ENCODE assay signal across 26 mouse cellular contexts in genomic region chr1:191150924-191151605, GRCm38 (mm10). TPM values are rescaled to one million over a fixed set of nuclear protein-coding genes. Genes with fewer than 3 reads are reported as not detected.
DNase-seq lines count a peak whose midpoint lies in the region; ATAC-seq and TF ChIP-seq lines count a peak whose summit lies in the region.
"Had no signal": no experiment of that assay in that cellular context is flagged by ENCODE, and none has a peak within 500 bp of the region (broad histone marks: within the 10 kb centered on the region; RNA-seq: fewer than 3 reads in every experiment).

No protein-coding gene starts in this region.

- H3K9ac ChIP-seq in heart, embryonic 13.5 days: no peak overlapping the region
- H3K9ac ChIP-seq in lung, postnatal 0 days (replicated peaks; ENCODE audit: low read depth): no peak overlapping the region
- no peak overlapping the region for H3K9ac ChIP-seq in liver, embryonic 12.5 days
- H3K9ac ChIP-seq: embryonic facial prominence, embryonic 12.5 days; forebrain, embryonic 15.5 days; hindbrain, embryonic 13.5 days had no signal

- WGBS in heart, embryonic 13.5 days: 58% methylated on average over 8 of the region's 8 CpGs
- 57% methylated on average over 8 of the region's 8 CpGs for WGBS in lung, postnatal 0 days
- WGBS in liver, embryonic 12.5 days (ENCODE audit: insufficient replicate concordance): 38% methylated on average over 8 of the region's 8 CpGs

- no peak overlapping the region for H3K4me3 ChIP-seq in heart, embryonic 13.5 days
- H3K4me3 ChIP-seq in lung, postnatal 0 days (ENCODE audit: low read depth, low read length): no peak overlapping the region
- no peak overlapping the region for H3K4me3 ChIP-seq in liver, embryonic 12.5 days
- H3K4me3 ChIP-seq: embryonic facial prominence, embryonic 12.5 days; forebrain, embryonic 15.5 days; hindbrain, embryonic 13.5 days had no signal

- no peak for ATAC-seq in heart, embryonic 13.5 days (ENCODE audit: extremely low read depth, insufficient number of reproducible peaks, low FRiP score, low TSS enrichment)
- no peak for ATAC-seq in lung, postnatal 0 days
- no peak for ATAC-seq in liver, embryonic 12.5 days
- ATAC-seq in megakaryocyte, adult 5-6 weeks (ENCODE audit: poor library complexity, severe bottlenecking): 0 out of 2 replicates have a peak, but pooled peaks have one; percentile 16
- ATAC-seq: activated CD4-positive, CD25-positive, alpha-beta regulatory T cell, adult 4 months; forebrain, embryonic 15.5 days; hindbrain, postnatal 0 days; Patski had no signal

- H3K4me2 ChIP-seq in heart, embryonic 13.5 days: no peak overlapping the region
- no peak overlapping the region for H3K4me2 ChIP-seq in lung, postnatal 0 days (replicated peaks; ENCODE audit: low read depth, low read length)
- no peak overlapping the region for H3K4me2 ChIP-seq in liver, embryonic 12.5 days
- H3K4me2 ChIP-seq: embryonic facial prominence, embryonic 12.5 days; forebrain, embryonic 15.5 days; hindbrain, embryonic 13.5 days had no signal

- TF ChIP-seq CTCF in lung, postnatal 0 days (IDR thresholded peaks at IDR 0.05): no peak

- H3K4me1 ChIP-seq in heart, embryonic 13.5 days: peaks cover 12% of the 10 kb centered on the region
- H3K4me1 ChIP-seq in lung, postnatal 0 days (ENCODE audit: insufficient read depth, low read depth, low read length): no peaks in the 10 kb centered on the region
- no peaks in the 10 kb centered on the region for H3K4me1 ChIP-seq in liver, embryonic 12.5 days
- H3K4me1 ChIP-seq: embryonic facial prominence, embryonic 12.5 days; forebrain, embryonic 15.5 days; hindbrain, embryonic 13.5 days had no signal

- intact Hi-C loops in heart, postnatal 36 days (cut with DNase I): no loop called here

- no peak for TF ChIP-seq EP300 in lung, postnatal 0 days (IDR thresholded peaks at IDR 0.05)

- DNase-seq in heart, postnatal 36 days: no peak
- DNase-seq in lung, postnatal 0 days (ENCODE audit: low spot score): peak; percentile 71
- DNase-seq in lung, postnatal 36 days: no peak
- DNase-seq in thymus, postnatal 4 days: no peak
- DNase-seq: adrenal gland, postnatal 14 days; cerebellum, adult 11-12 months; cerebellum, adult 9-10 months; cerebellum, postnatal 25 days; gastrocnemius, postnatal 36 days; heart, postnatal 14 days had no signal

- no peaks in the 10 kb centered on the region for H3K36me3 ChIP-seq in heart, embryonic 13.5 days
- no peaks in the 10 kb centered on the region for H3K36me3 ChIP-seq in lung, postnatal 0 days (ENCODE audit: insufficient read depth, low read length)
- H3K36me3 ChIP-seq in liver, embryonic 12.5 days: no peaks in the 10 kb centered on the region
- H3K36me3 ChIP-seq: embryonic facial prominence, embryonic 12.5 days; forebrain, embryonic 15.5 days; hindbrain, embryonic 13.5 days had no signal

- peak overlapping the region; percentile 28; the same call in 1 of the 2 replicates for H3K27ac ChIP-seq in heart, embryonic 13.5 days (replicated peaks)
- no peak overlapping the region for H3K27ac ChIP-seq in lung, postnatal 0 days (ENCODE audit: low read length)
- 0 out of 2 replicates have a peak overlapping the region, but pooled peaks have one; percentile 15 for H3K27ac ChIP-seq in liver, embryonic 12.5 days
- H3K27ac ChIP-seq: embryonic facial prominence, embryonic 12.5 days; forebrain, embryonic 15.5 days; hindbrain, embryonic 13.5 days; hindbrain, postnatal 0 days had no signal

- H3K27me3 ChIP-seq in heart, embryonic 13.5 days (replicated peaks): no peaks in the 10 kb centered on the region
- H3K27me3 ChIP-seq in lung, postnatal 0 days (replicated peaks; ENCODE audit: insufficient read depth, low read length): no peaks in the 10 kb centered on the region
- H3K27me3 ChIP-seq in liver, embryonic 12.5 days (replicated peaks): 0 out of 2 replicates have a peak, but pooled peaks cover 4% of the 10 kb centered on the region
- H3K27me3 ChIP-seq: CH12.LX; embryonic facial prominence, embryonic 12.5 days; forebrain, embryonic 15.5 days; hindbrain, embryonic 13.5 days; Patski had no signal

- no peaks in the 10 kb centered on the region for H3K9me3 ChIP-seq in heart, embryonic 13.5 days
- H3K9me3 ChIP-seq in lung, postnatal 0 days (ENCODE audit: low read length): no peaks in the 10 kb centered on the region
- H3K9me3 ChIP-seq in liver, embryonic 12.5 days (replicated peaks): peaks cover 2% of the 10 kb centered on the region; the same call in 1 of the 2 replicates
- H3K9me3 ChIP-seq: forebrain, embryonic 15.5 days; hindbrain, embryonic 13.5 days had no signal

RNA-seq across cellular contexts. Expression of gene Fam71a, which starts 13.6 kb away (rescaled TPM):
- polyA plus RNA-seq in heart, embryonic 13.5 days (2015; fragmentation: Nextera tagmentation; extraction: Ambion mirVana): not detected in 2 replicates
- not detected for total RNA-seq in heart, postnatal 36 days (2021)
- polyA plus RNA-seq in lung, postnatal 0 days (2015; fragmentation: Nextera tagmentation; extraction: Ambion mirVana): not detected in 2 replicates
- not detected in 2 replicates for polyA plus RNA-seq in liver, embryonic 12.5 days (2016; fragmentation: Nextera tagmentation; extraction: Ambion mirVana)
- total RNA-seq in megakaryocyte, adult 5-6 weeks (2015): 0.14 and 0.49 TPM in 2 replicates
- total RNA-seq in megakaryocyte, adult 5-6 weeks (2017): 0.24 TPM in 1 of 2 replicates, not detected in the other
- total RNA-seq: adrenal gland, adult 18-20 months; adrenal gland, postnatal 14 days; CH12.LX; gastrocnemius, adult 8-10 months; gastrocnemius, postnatal 36 days; heart, adult 8-10 months; heart, postnatal 14 days; hindbrain, postnatal 0 days had no signal
- polyA plus RNA-seq: activated CD4-positive, CD25-positive, alpha-beta regulatory T cell, adult 4 months; cortical plate, adult 2 months; embryonic facial prominence, embryonic 12.5 days; forebrain, embryonic 11.5 days; forebrain, embryonic 15.5 days; heart, embryonic 14.5 days; hindbrain, embryonic 13.5 days; hindbrain, postnatal 0 days had no signal

RNA-seq across cellular contexts. Expression of gene Batf3, which starts 53.4 kb away (rescaled TPM):
- polyA plus RNA-seq in heart, embryonic 13.5 days (2015; fragmentation: Nextera tagmentation; extraction: Ambion mirVana): 3.5 and 4.3 TPM in 2 replicates
- under 1 TPM; 0.39 to 0.62 TPM for total RNA-seq in heart, postnatal 36 days (2021)
- polyA plus RNA-seq in lung, postnatal 0 days (2015; fragmentation: Nextera tagmentation; extraction: Ambion mirVana): 2.0 and 2.6 TPM in 2 replicates
- 2.6 and 3.7 TPM in 2 replicates for polyA plus RNA-seq in liver, embryonic 12.5 days (2016; fragmentation: Nextera tagmentation; extraction: Ambion mirVana)
- 5.2 and 11.7 TPM in 2 replicates for total RNA-seq in megakaryocyte, adult 5-6 weeks (2015)
- 1.8 and 3.4 TPM in 2 replicates for total RNA-seq in megakaryocyte, adult 5-6 weeks (2017)
- total RNA-seq: gastrocnemius, adult 8-10 months; gastrocnemius, postnatal 36 days; heart, postnatal 14 days had no signal
- polyA plus RNA-seq: activated CD4-positive, CD25-positive, alpha-beta regulatory T cell, adult 4 months had no signal
